Mouse (Mus musculus) lung, adult 2 months (tissue): ENCODE measurements around the gene Dock9. TPM values are rescaled to one million over a fixed set of nuclear protein-coding genes. Genes with fewer than 3 reads are reported as not detected.

Source experiments
- DNase-seq: peaks from one replicate; pipeline ENCODE4 v3.0.0; 2022
- H3K4me1 ChIP-seq: fragments of 200-500 bp; 2 replicates; pipeline ENCODE4 v1.6.1; 2011; ENCODE audit warnings: low read length; ENCODE audit not compliant: control insufficient read depth, insufficient read depth
- H3K4me3 ChIP-seq: fragments of 200-500 bp; replicated peaks from 2 replicates; pipeline ENCODE3; 2011; ENCODE audit warnings: low read depth, mild to moderate bottlenecking, control low read depth, low read length; ENCODE audit errors: extremely low read depth
- CTCF ChIP-seq: fragments of 200-500 bp; IDR thresholded peaks from 2 replicates; pipeline ENCODE4 v1.5.1; 2011; ENCODE audit warnings: mild to moderate bottlenecking, low read length, control low read depth; ENCODE audit not compliant: insufficient read depth
- POLR2A ChIP-seq: fragments of 200-500 bp; IDR thresholded peaks from 2 replicates; pipeline ENCODE4 v1.6.1; 2011; ENCODE audit warnings: low read depth, mild to moderate bottlenecking, control low read depth, low read length, borderline replicate concordance; ENCODE audit errors: extremely low read depth
- WGBS: fragments of 180-500 bp; shearing (Covaris S2); methylation state at CpG from one replicate; pipeline ENCODE4 v1.1.7; 2018; 5-methylcytosine and 5-hydroxymethylcytosine counted together
- polyA plus RNA-seq: library from polyadenylated mRNA; depleted of rRNA; stranded (reverse); fragments of >200 nt; gene quantifications from 2 replicates; pipeline ENCODE4 v1.2.3, GENCODE M21; 2012

The Dock9 gene
- polyA plus RNA-seq, 1 experiment = 73.3 TPM

GRCm38 (mm10) chr14:121648581-121649060 is 149.0 kb downstream of the Dock9 start:
- TF ChIP-seq POLR2A = no peak
- no peak for TF ChIP-seq CTCF
- DNase-seq = no peak
- Histone ChIP-seq H3K4me1 (peaks cover 20% of the 10 kb centered on the region), H3K4me3 (no peak overlapping the region)
- 36% methylated on average over 9 of the region's 9 CpGs for WGBS

GRCm38 (mm10) chr14:121647693-121648092 is 149.9 kb downstream of the Dock9 start:
- Histone ChIP-seq H3K4me1 (peaks cover 20% of the 10 kb centered on the region), H3K4me3 (no peak overlapping the region)
- TF ChIP-seq CTCF (no peak), POLR2A (no peak)
- DNase-seq = no peak
- 46% methylated on average over 6 of the region's 6 CpGs for WGBS

DNA sequence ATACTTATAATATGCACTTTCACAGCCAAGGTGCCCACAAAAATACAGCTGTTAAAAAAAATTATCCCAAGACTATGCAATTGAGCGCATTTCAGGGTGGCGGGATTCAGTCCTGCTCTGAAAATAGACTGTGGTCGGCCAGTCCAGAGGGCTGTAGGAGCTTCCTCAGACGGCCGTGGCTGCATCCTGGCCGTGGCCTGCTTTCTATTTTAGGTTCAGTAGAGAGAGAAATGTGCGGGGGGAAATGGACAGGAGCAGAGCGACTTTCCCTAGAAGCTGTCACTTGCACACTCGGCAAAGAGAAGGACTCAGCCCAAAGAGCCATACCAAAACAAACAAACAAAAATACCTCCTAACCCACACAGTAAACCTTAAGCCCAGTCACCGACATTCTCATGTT is 151.0 kb downstream of the Dock9 start:
- DNase-seq = no peak
- WGBS = 35% methylated on average over 10 of the region's 10 CpGs
- peaks cover 20% of the 10 kb centered on the region for H3K4me1 ChIP-seq
- no peak overlapping the region for H3K4me3 ChIP-seq
- no peak for TF ChIP-seq POLR2A
- TF ChIP-seq CTCF = no peak

DNA sequence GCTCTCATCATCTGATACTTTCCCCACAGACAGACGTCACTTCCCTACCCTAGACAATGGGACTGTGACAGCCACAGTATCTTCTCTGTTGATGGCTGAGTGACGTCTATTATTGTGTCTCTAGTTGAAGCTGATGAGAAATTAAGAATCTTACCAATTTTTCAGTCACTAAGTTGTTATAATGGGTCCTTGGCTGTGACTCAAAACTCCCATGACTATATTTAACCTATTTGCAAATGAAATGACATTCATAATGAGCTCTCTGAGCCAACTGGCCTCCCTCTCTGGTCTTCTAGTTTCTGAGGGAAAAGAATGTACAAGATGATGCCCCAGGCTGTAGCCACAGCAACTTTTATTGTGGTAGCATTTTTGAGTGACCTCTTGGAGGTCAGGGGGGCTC is 153.3 kb downstream of the Dock9 start:
- 65% methylated on average over 2 of the region's 2 CpGs for WGBS
- Histone ChIP-seq H3K4me1 (peaks cover 20% of the 10 kb centered on the region), H3K4me3 (no peak overlapping the region)
- DNase-seq = no peak
- TF ChIP-seq POLR2A (no peak), CTCF (no peak)

DNA sequence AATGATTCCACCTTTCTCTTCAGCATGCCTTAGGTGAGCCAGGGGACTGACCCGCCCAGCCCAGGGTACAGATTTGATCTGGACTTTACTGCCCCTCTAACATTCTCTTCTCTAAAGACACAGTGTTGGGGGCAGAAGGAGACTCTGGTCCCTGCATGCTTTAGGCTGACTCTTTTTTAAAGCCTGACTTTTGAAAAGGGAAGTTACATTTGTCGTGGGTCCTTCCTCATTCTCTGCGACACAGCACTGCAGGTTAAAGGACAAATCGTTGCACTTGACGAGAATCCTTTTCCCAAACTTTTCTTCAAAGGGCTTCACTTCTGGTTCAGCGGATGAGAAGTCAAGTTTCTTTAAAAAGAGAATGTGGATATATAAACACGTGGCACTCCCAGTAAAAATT is 156.4 kb downstream of the Dock9 start:
- 81% methylated on average over 7 of the region's 7 CpGs for WGBS
- TF ChIP-seq CTCF (no peak), POLR2A (no peak)
- DNase-seq = no peak
- Histone ChIP-seq H3K4me1 (peaks cover 7% of the 10 kb centered on the region; the same call in 1 of the 2 replicates), H3K4me3 (no peak overlapping the region)

DNA sequence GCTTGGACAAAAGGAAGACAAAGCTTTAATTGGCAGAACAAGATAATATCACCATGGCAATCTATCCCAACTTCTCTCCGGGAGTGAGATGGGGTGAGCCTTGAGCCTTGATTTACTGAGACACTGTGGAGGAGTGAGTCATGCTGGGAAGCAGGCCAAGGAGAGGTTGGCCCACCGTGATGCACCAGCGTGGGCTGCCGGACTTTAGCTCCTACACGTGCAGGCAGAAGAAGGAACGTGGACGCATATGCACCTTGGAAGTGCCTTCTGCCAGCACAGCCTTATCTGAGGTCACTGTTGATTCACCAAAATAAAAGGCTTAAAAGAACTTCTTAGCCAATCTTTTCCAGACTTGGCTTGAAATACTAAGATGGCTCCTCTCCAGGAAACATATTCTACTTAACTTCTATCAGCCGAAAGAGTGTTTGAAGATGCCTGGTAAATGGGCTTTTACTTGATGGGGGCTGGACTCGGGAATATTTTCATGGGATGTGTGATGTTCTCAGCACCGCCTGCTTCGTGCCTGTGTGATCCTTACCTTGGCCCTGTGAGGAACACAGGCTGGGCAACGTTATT is 160.6 kb downstream of the Dock9 start:
- TF ChIP-seq CTCF = no peak
- no peak for TF ChIP-seq POLR2A
- WGBS = 45% methylated on average over 12 of the region's 12 CpGs
- Histone ChIP-seq H3K4me3 (no peak overlapping the region), H3K4me1 (no peaks in the 10 kb centered on the region)
- no peak for DNase-seq

DNA sequence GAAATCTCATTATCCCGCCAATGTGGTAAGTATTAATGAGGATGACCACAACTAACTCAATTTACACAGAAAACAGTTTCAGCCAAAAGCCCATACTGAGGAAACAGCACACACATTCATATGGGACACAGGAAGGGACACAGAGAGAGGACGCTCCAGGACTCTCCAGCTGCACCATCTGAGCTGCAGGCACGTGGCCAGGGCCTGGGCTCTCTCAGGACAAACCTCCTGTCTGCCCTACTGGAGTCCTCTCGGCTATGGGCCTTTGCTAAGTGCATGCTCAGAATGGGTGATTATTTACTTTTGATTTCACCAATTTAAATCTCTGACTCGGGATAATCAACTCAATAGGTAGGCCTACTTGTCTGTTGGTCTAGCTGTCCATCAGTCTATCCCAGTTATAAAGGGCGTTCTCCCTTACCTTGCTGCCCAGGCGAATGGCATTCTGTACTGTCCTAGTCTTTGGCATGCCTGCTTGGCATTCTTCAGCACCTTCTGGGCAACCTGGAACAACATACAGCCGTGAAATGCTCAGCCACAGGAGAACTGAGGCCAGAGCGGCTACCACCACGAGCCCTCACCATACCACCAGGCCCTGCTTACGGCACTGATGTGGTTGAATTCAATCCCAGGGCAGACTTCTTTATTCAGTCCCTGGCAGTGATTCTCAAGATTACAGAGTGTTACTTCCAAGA is 162.8 kb downstream of the Dock9 start:
- no peak overlapping the region for H3K4me3 ChIP-seq
- TF ChIP-seq POLR2A = no peak
- TF ChIP-seq CTCF = no peak
- DNase-seq = no peak
- 76% methylated on average over 11 of the region's 11 CpGs for WGBS
- no peaks in the 10 kb centered on the region for H3K4me1 ChIP-seq

DNA sequence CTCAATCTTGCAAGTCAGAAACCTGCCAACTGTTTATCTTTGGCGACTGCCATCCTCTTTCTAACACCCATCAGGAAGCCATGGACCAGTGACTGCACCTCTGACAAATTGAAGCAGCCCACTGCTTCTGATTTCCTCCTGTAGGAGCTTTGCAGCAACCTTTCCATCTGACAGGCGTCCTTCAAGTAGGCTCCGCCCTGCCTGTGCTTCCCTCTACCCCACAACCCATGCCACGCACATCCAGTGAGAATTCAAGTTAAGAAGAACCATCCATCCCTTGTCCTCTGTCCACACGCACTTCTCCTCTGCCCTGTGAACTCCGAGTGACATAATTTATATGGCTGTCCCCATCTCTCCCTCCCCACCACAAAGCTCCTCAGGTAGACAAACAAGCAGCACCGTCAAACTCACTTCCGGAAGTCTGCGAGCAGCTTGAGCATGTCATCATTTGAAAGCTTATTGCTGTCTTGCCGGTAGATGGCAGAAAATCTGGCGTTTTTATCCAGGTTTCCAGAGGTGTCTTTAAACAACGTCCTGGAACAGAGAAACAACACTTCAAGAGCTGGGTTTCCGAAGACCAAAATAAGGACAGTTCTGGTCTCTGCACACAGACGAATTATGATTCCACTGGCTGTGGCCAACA is 163.4 kb downstream of the Dock9 start:
- Histone ChIP-seq H3K4me3 (no peak overlapping the region), H3K4me1 (no peaks in the 10 kb centered on the region; the same call in 1 of the 2 replicates)
- DNase-seq = no peak
- TF ChIP-seq POLR2A = no peak
- no peak for TF ChIP-seq CTCF
- WGBS = 57% methylated on average over 14 of the region's 14 CpGs

DNA sequence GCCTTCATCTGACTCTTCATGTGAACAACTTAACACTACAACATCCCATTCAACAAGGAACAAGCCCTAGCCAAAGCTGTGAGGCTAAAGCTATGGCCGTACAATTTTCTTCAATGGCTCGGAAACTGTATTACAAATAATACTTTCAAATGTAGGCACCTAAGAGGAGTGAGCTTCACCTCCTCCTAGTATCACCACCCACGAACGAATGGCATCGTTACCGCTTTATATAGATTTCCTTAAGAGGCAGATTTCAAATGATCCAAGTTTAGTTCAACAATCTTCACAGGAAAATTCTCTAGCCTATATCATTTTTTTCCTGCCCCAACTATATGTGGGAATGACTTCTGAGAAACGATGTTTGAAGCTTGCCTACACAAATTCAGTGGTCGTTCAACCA is 165.7 kb downstream of the Dock9 start:
- no peak for DNase-seq
- WGBS = 96% methylated on average over 8 of the region's 8 CpGs
- H3K4me3 ChIP-seq = no peak overlapping the region
- peaks cover 7% of the 10 kb centered on the region for H3K4me1 ChIP-seq
- TF ChIP-seq CTCF (no peak), POLR2A (no peak)
